8 mouse cellular contexts compared by ENCODE assay signal in the genomic region with DNA sequence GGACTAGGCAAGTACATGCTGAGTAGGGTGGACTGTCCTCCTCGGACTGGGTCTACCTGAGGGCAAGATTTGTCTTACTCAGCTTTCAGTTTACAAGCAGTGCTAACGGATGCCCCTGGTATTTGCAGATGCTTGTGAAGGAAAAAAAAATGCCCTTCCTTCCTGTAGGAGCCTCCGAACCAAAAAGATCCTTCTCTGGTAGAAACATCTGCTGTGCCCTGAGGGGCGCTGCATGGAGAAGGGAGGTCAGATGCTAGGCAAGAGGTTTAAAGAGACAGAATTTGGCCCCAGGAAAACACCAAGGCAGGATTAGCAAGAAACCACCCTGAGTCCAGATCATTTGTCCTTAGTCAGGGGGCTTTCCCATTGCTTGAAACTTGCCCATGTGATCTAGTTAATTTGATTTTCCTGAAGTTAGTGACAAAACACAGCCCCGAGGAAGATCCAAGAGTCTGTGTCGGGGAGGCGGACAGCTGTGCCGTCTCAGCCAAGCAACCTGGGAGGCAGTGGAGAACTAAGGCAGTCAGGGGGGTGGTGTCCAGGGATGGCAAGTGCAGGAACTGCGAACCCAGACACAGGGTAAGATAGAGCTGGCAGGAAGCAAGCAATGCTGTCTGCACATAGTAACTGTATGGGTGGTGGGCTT. TPM values are rescaled to one million over a fixed set of nuclear protein-coding genes. Genes with fewer than 3 reads are reported as not detected.
A peak's percentile ranks its signal among the peaks of the same experiment; 100 is the strongest.
DNase-seq lines count a peak whose midpoint lies in the region; ATAC-seq and TF ChIP-seq lines count a peak whose summit lies in the region.

No protein-coding gene starts in this region.

- ATAC-seq in heart, embryonic 11.5 days (replicated peaks; ENCODE audit: insufficient number of reproducible peaks, low FRiP score, low TSS enrichment): peak; percentile 4; the same call in 1 of the 2 replicates
- ATAC-seq in intestine, embryonic 16.5 days: peak; percentile 9; the same call in 1 of the 2 replicates
- no peak; the same call in 1 of the 2 replicates for ATAC-seq in stomach, embryonic 14.5 days (ENCODE audit: insufficient number of reproducible peaks, insufficient read depth, low FRiP score, low read depth)

- 41% methylated on average over 9 of the region's 9 CpGs for WGBS in heart, embryonic 11.5 days (ENCODE audit: insufficient replicate concordance)
- WGBS in spleen, adult 2 months: 37% methylated on average over 9 of the region's 9 CpGs
- WGBS in intestine, embryonic 16.5 days: 38% methylated on average over 9 of the region's 9 CpGs
- 25% methylated on average over 9 of the region's 9 CpGs for WGBS in stomach, embryonic 14.5 days

- peaks cover 49% of the 10 kb centered on the region for H3K4me1 ChIP-seq in heart, embryonic 11.5 days (ENCODE audit: control insufficient read depth, insufficient read depth, low read length)
- H3K4me1 ChIP-seq in spleen, adult 2 months (ENCODE audit: control insufficient read depth, insufficient read depth, insufficient read length): peaks cover 43% of the 10 kb centered on the region
- peaks cover 62% of the 10 kb centered on the region for H3K4me1 ChIP-seq in intestine, embryonic 16.5 days (ENCODE audit: control insufficient read depth, insufficient read depth, low read length)
- H3K4me1 ChIP-seq in stomach, embryonic 14.5 days (ENCODE audit: control insufficient read depth, insufficient read depth, low read length): peaks cover 53% of the 10 kb centered on the region

- TF ChIP-seq CTCF in spleen, adult 2 months (IDR thresholded peaks at IDR 0.05; ENCODE audit: extremely low read depth, insufficient read depth, insufficient read length, insufficient replicate concordance): no peak

- H3K27me3 ChIP-seq in heart, embryonic 11.5 days (ENCODE audit: control insufficient read depth, insufficient read depth, low read length): no peaks in the 10 kb centered on the region
- H3K27me3 ChIP-seq in spleen, adult 2 months (ENCODE audit: control insufficient read depth, insufficient read depth, low read length): no peaks in the 10 kb centered on the region
- H3K27me3 ChIP-seq in intestine, embryonic 16.5 days (replicated peaks; ENCODE audit: control insufficient read depth, insufficient read depth, low read length): no peaks in the 10 kb centered on the region
- no peaks in the 10 kb centered on the region for H3K27me3 ChIP-seq in stomach, embryonic 14.5 days (ENCODE audit: control insufficient read depth, insufficient read depth, low read length)

- DNase-seq in heart, adult 18-20 months: no peak
- DNase-seq in spleen, adult 2 months (ENCODE audit: low read depth in 1 of 2, low spot score in 2 of 2): no peak
- DNase-seq in spleen, postnatal 4 days (ENCODE audit: low spot score in 2 of 2): no peak
- DNase-seq in urinary bladder, postnatal 36 days (ENCODE audit: low spot score in 2 of 2): no peak
- no peak for DNase-seq in right cerebral cortex, adult 18-20 months

- no peak overlapping the region for H3K27ac ChIP-seq in heart, embryonic 11.5 days (ENCODE audit: low read depth, low read length)
- peak overlapping the region; percentile 59 for H3K27ac ChIP-seq in spleen, adult 2 months (ENCODE audit: insufficient read depth, low read length)
- H3K27ac ChIP-seq in intestine, embryonic 16.5 days (ENCODE audit: low read length): peak overlapping the region; percentile 56
- H3K27ac ChIP-seq in stomach, embryonic 14.5 days (ENCODE audit: low read length): peak overlapping the region; percentile 35; the same call in 1 of the 2 replicates

- H3K36me3 ChIP-seq in heart, embryonic 11.5 days (ENCODE audit: control insufficient read depth, insufficient read depth, low read length): no peaks in the 10 kb centered on the region
- H3K36me3 ChIP-seq in spleen, adult 2 months (ENCODE audit: control insufficient read depth, insufficient read depth, low read length): peaks cover 3% of the 10 kb centered on the region
- H3K36me3 ChIP-seq in intestine, embryonic 16.5 days (ENCODE audit: control insufficient read depth, insufficient read depth, low read length): no peaks in the 10 kb centered on the region
- H3K36me3 ChIP-seq in stomach, embryonic 14.5 days (ENCODE audit: control insufficient read depth, insufficient read depth, low read length): no peaks in the 10 kb centered on the region

- H3K9me3 ChIP-seq in heart, embryonic 11.5 days (replicated peaks; ENCODE audit: control insufficient read depth, low read length): no peaks in the 10 kb centered on the region
- no peaks in the 10 kb centered on the region for H3K9me3 ChIP-seq in intestine, embryonic 16.5 days (ENCODE audit: control insufficient read depth, low read length)
- H3K9me3 ChIP-seq in stomach, embryonic 14.5 days (ENCODE audit: control insufficient read depth, low read depth, low read length): no peaks in the 10 kb centered on the region

- no peak overlapping the region for H3K4me3 ChIP-seq in heart, embryonic 11.5 days (ENCODE audit: low read depth, low read length)
- no peak overlapping the region for H3K4me3 ChIP-seq in spleen, adult 2 months (ENCODE audit: extremely low read depth, insufficient read depth, insufficient read length)
- no peak overlapping the region for H3K4me3 ChIP-seq in intestine, embryonic 16.5 days (ENCODE audit: low read length)
- no peak overlapping the region for H3K4me3 ChIP-seq in stomach, embryonic 14.5 days (ENCODE audit: low read depth, low read length)

- 0 out of 2 replicates have a peak overlapping the region, but pooled peaks have one; percentile 0 for H3K4me2 ChIP-seq in heart, embryonic 11.5 days
- H3K4me2 ChIP-seq in intestine, embryonic 16.5 days (ENCODE audit: low read depth, low read length): 0 out of 2 replicates have a peak overlapping the region, but pooled peaks have one; percentile 14
- H3K4me2 ChIP-seq in stomach, embryonic 14.5 days (replicated peaks; ENCODE audit: low read depth, low read length): peak overlapping the region; percentile 1; the same call in 1 of the 2 replicates

- H3K9ac ChIP-seq in heart, embryonic 11.5 days (ENCODE audit: low read depth, low read length): no peak overlapping the region
- H3K9ac ChIP-seq in intestine, embryonic 16.5 days (ENCODE audit: low read depth, low read length): peak overlapping the region; percentile 51; the same call in 1 of the 2 replicates
- H3K9ac ChIP-seq in stomach, embryonic 14.5 days (replicated peaks; ENCODE audit: low read depth, low read length): no peak overlapping the region

- no peak for TF ChIP-seq POLR2A in spleen, adult 2 months (IDR thresholded peaks at IDR 0.05; ENCODE audit: low read depth, low read length)

RNA-seq across cellular contexts. Expression of gene Map3k1, which starts 19.2 kb away (rescaled TPM):
- 15.8 and 19.3 TPM in 2 replicates for polyA plus RNA-seq in heart, embryonic 11.5 days (2014; fragmentation: Nextera tagmentation; extraction: Ambion mirVana)
- total RNA-seq in heart, adult 18-20 months (2021): 10 to 100 TPM; 17.0 to 19.6 TPM
- polyA plus RNA-seq in spleen, adult 2 months (2012; rRNA removed): 45.1 and 49.9 TPM in 2 replicates
- polyA plus RNA-seq in intestine, embryonic 16.5 days (2015; fragmentation: Nextera tagmentation; extraction: Ambion mirVana): 20.5 and 21.8 TPM in 2 replicates
- polyA plus RNA-seq in stomach, embryonic 14.5 days (2014; fragmentation: Nextera tagmentation; extraction: Ambion mirVana): 32.0 and 36.7 TPM in 2 replicates
